Mouse (Mus musculus): Measurements from ENCODE around the gene Sync.

DNA sequence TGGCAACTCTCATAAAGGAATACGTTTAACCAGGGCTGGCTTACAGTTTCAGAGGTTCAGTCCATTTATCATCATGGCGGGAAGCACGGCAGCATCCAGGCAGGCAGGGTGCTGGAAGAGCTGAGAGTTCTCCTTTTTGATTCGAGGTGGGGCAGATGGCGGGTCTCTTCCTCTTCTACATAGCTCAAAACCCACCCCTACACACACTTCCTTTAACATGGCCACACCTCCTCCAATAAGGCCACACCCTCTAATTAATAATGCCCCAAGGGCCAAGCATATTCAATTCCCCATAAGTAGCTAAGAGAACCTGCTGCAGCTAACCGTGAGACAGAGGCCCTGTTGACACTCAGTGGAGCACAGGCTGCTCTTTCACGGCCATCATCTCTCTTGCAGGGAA is 5.4 kb downstream of the Sync start:
- TF ChIP-seq POLR2A (IDR thresholded peaks at IDR 0.05; ENCODE audit: control insufficient read depth, low read depth, low read length) (no peak), CTCF (IDR thresholded peaks at IDR 0.05; ENCODE audit: control insufficient read depth, insufficient read depth, insufficient replicate concordance, low read depth, low read length) (no peak)
